Mouse (Mus musculus) erythroid progenitor cell, adult 5-6 weeks (primary cell): ENCODE data around the gene Drc7. TPM values are rescaled to one million over a fixed set of nuclear protein-coding genes. Genes with fewer than 3 reads are reported as not detected.

Experiments
- ATAC-seq: replicated peaks from 2 replicates; pipeline ENCODE4 v1.8.0; 2016; ENCODE audit warnings: moderate number of reproducible peaks, mild to moderate bottlenecking, moderate TSS enrichment, inconsistent platforms; ENCODE audit not compliant: poor library complexity, low FRiP score, severe bottlenecking
- total RNA-seq, 2 experiments: library from RNA; stranded (forward) in 1 of 2; stranded (reverse) in 1 of 2; fragments of 150-400 nt in 1 of 2; fragments of 186-747, 209-891 nt in 1 of 2; gene quantifications; 2 replicates each; pipeline versions ENCODE4 v1.2.3 to v1.2.4; 2015 to 2017; ENCODE audit warnings: low replicate concordance in 2 of 2

Drc7 gene
- total RNA-seq, 2 experiments from 2014 or later, result 7.9 TPM; not detected in 1

DNA sequence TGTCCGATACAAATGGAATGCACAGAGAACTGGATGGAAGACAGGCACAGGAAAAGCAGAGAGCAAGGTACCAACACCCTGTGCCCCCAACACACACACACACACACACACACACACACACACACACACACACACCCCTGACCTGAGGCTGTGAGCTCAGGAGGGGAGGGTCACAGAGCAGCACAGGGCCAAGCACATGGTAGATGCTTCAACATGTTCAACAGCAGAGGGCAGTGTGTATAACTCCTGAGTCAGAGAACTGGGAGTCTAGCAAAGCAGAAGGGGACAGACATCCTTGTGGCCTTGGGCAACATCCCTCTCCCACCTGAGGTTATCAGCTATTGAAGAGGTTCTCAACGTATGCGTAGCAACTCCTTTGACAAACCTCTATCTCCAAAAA is 58.8 kb downstream of the Drc7 start:
- ATAC-seq, result no peak

DNA sequence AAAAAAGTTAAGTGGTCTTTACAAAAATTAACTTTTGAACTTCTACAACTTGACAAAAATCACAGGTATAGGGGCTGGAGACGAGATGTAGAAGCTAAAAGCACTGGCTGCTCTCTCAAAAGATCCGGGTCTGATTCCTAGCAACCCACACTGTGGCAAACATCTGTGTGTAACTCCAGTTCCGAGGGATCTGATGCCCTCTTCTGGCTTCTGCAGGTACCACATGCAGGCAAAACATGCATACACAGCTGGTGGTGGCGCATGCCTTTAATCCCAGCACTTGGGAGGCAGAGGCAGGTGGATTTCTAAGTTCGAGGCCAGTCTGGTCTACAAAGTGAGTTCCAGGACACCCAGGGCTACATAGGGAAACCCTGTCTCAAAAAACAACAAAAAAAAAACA is 68.6 kb downstream of the Drc7 start:
- ATAC-seq, result no peak

DNA sequence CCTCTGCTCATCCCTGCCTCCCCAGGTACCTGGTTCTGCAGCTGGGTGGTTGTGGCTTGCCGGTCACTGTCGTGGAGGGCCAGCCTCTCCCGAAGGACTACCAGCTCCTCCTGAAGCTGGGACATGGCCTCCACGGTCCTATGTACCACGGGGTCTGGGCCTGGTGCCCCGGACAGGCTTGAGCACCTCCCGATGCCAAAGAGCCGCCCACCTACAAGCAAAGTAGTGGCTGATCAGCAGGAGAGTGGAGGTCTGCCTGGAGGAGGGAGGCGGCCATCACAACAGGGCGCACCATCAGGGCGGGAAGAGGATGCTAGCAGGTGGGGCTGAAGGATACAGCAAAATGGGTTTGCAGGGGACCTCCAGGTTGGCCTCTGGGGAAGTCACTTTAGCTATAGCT is 71.6 kb downstream of the Drc7 start:
- no peak for ATAC-seq

DNA sequence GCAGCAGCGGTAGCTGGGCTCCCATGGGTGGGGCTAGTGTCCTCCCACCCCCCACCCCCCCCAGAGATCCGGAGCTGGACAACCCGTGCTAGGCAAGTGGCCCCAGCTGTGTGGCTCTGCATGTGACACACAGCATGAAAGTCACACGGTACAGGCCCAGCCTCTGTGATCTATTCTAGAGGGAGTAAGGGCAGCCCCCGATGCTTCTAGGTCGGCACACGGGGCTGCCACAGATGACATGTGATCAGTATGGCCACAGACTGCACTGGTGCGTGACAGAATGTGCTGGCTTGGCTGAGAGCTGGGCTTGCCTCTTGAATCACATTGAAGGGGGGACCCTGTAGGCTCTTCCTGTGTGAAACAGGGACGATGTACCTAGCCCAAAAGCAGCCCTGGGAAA is 72.8 kb downstream of the Drc7 start:
- ATAC-seq, result no peak

Other genes with a start within 250 kb of the Drc7 start
- not detected in 2 replicates for gene Ccl17, start 244.7 kb upstream of the Drc7 start, total RNA-seq (2015; ENCODE audit: low replicate concordance)
- not detected in 2 replicates for gene Ccl17, start 244.7 kb upstream of the Drc7 start, total RNA-seq (2017; ENCODE audit: low replicate concordance)
- 27.8 and 34.8 TPM in 2 replicates for gene Coq9, start 216.8 kb upstream of the Drc7 start, total RNA-seq (2015; ENCODE audit: low replicate concordance)
- 42.1 and 47.1 TPM in 2 replicates for gene Coq9, start 216.8 kb upstream of the Drc7 start, total RNA-seq (2017; ENCODE audit: low replicate concordance)
- gene Ciapin1, start 216.7 kb upstream of the Drc7 start, total RNA-seq (2015; ENCODE audit: low replicate concordance), result 27.4 and 66.7 TPM in 2 replicates
- 36.8 and 46.6 TPM in 2 replicates for gene Ciapin1, start 216.7 kb upstream of the Drc7 start, total RNA-seq (2017; ENCODE audit: low replicate concordance)
- 34.0 and 42.2 TPM in 2 replicates for gene Polr2c, start 197.7 kb upstream of the Drc7 start, total RNA-seq (2015; ENCODE audit: low replicate concordance)
- gene Polr2c, start 197.7 kb upstream of the Drc7 start, total RNA-seq (2017; ENCODE audit: low replicate concordance), result 17.5 and 40.3 TPM in 2 replicates
- 12.2 and 13.0 TPM in 2 replicates for gene Dok4, start 178.8 kb upstream of the Drc7 start, total RNA-seq (2015; ENCODE audit: low replicate concordance)
- gene Dok4, start 178.8 kb upstream of the Drc7 start, total RNA-seq (2017; ENCODE audit: low replicate concordance), result 11.0 and 12.8 TPM in 2 replicates
- not detected in 2 replicates for gene Ccdc102a, start 137.0 kb upstream of the Drc7 start, total RNA-seq (2015; ENCODE audit: low replicate concordance)
- gene Ccdc102a, start 137.0 kb upstream of the Drc7 start, total RNA-seq (2017; ENCODE audit: low replicate concordance), result 0.15 and 0.51 TPM in 2 replicates
- not detected in 2 replicates for gene Adgrg5, start 131.4 kb upstream of the Drc7 start, total RNA-seq (2015; ENCODE audit: low replicate concordance)
- gene Adgrg5, start 131.4 kb upstream of the Drc7 start, total RNA-seq (2017; ENCODE audit: low replicate concordance), result 0.39 TPM in 1 of 2 replicates, not detected in the other
- 29.3 and 55.9 TPM in 2 replicates for gene Adgrg1, start 80.4 kb upstream of the Drc7 start, total RNA-seq (2015; ENCODE audit: low replicate concordance)
- gene Adgrg1, start 80.4 kb upstream of the Drc7 start, total RNA-seq (2017; ENCODE audit: low replicate concordance), result 12.4 and 14.4 TPM in 2 replicates
- gene Adgrg3, start 37.4 kb upstream of the Drc7 start, total RNA-seq (2015; ENCODE audit: low replicate concordance), result 10.1 and 12.2 TPM in 2 replicates
- 3.5 and 10.3 TPM in 2 replicates for gene Adgrg3, start 37.4 kb upstream of the Drc7 start, total RNA-seq (2017; ENCODE audit: low replicate concordance)
- gene Katnb1, start 26.1 kb downstream of the Drc7 start, total RNA-seq (2015; ENCODE audit: low replicate concordance), result 8.8 and 10.8 TPM in 2 replicates
- gene Katnb1, start 26.1 kb downstream of the Drc7 start, total RNA-seq (2017; ENCODE audit: low replicate concordance), result 13.9 and 23.1 TPM in 2 replicates
- not detected in 2 replicates for gene Kifc3, start 147.7 kb downstream of the Drc7 start, total RNA-seq (2015; ENCODE audit: low replicate concordance)
- 0.51 and 0.76 TPM in 2 replicates for gene Kifc3, start 147.7 kb downstream of the Drc7 start, total RNA-seq (2017; ENCODE audit: low replicate concordance)